Mouse (Mus musculus) stomach, postnatal 0 days (tissue): ENCODE measurements around the gene Plekha7. TPM values are rescaled to one million over a fixed set of nuclear protein-coding genes. Genes with fewer than 3 reads are reported as not detected.

Source experiments
- ATAC-seq: fragments of 200-750 bp; cut with Nextera tagmentation; 2 replicates; pipeline ENCODE4 v1.8.0; 2017; ENCODE audit not compliant: low FRiP score, low TSS enrichment
- DNase-seq: peaks from one replicate; pipeline ENCODE4 v3.0.0-alpha.2; 2016; ENCODE audit warnings: low spot score
- H3K27ac ChIP-seq: fragments of 300-500 bp; sonication (generic); replicated peaks from 2 replicates; pipeline ENCODE4 v1.5.1; 2014; ENCODE audit warnings: mild to moderate bottlenecking, control low read depth
- H3K27me3 ChIP-seq: fragments of 300-500 bp; sonication (generic); 2 replicates; pipeline ENCODE4 v1.6.1; 2014; ENCODE audit warnings: low read length; ENCODE audit not compliant: control insufficient read depth, insufficient read depth
- H3K36me3 ChIP-seq: fragments of 300-500 bp; sonication (generic); 2 replicates; pipeline ENCODE4 v1.6.1; 2014; ENCODE audit warnings: low read length, mixed read lengths; ENCODE audit not compliant: control insufficient read depth, insufficient read depth
- H3K4me1 ChIP-seq: fragments of 300-500 bp; sonication (generic); replicated peaks from 2 replicates; pipeline ENCODE4 v1.6.1; 2014; ENCODE audit warnings: antibody characterized with exemption; ENCODE audit not compliant: control insufficient read depth, insufficient read depth
- H3K4me2 ChIP-seq: fragments of 300-500 bp; sonication (generic); replicated peaks from 2 replicates; pipeline ENCODE4 v1.6.1; 2014; ENCODE audit warnings: low read depth, mild to moderate bottlenecking, control low read depth, moderate library complexity
- H3K4me3 ChIP-seq: fragments of 300-500 bp; sonication (generic); 2 replicates; pipeline ENCODE4 v1.5.1; 2014; ENCODE audit warnings: low read depth, low read length, control low read depth
- H3K9ac ChIP-seq: fragments of 300-500 bp; sonication (generic); 2 replicates; pipeline ENCODE4 v1.6.1; 2014; ENCODE audit warnings: mild to moderate bottlenecking, low read length, control low read depth, mixed read lengths
- H3K9me3 ChIP-seq: fragments of 300-500 bp; sonication (generic); 2 replicates; pipeline ENCODE4 v1.6.1; 2016; ENCODE audit warnings: low read length; ENCODE audit not compliant: control insufficient read depth
- CTCF ChIP-seq: IDR thresholded peaks from 2 replicates; pipeline ENCODE4 v1.5.1; 2016; ENCODE audit warnings: antibody characterized with exemption, low read depth, mild to moderate bottlenecking, moderate library complexity
- EP300 ChIP-seq: optimal IDR thresholded peaks from 2 replicates; pipeline ENCODE3; 2016; ENCODE audit warnings: antibody characterized with exemption
- WGBS: fragments of 180-500 bp; shearing (Covaris S2); extraction: QIAGEN DNeasy Blood & Tissue Kit; methylation state at CpG from one replicate; pipeline ENCODE4 v1.1.7; 2014; 5-methylcytosine and 5-hydroxymethylcytosine counted together
- polyA plus RNA-seq: library from polyadenylated mRNA; unstranded; fragments of >200 nt; fragmentation: Nextera tagmentation; extraction: Ambion mirVana; gene quantifications from 2 replicates; pipeline ENCODE4 v1.2.1, GENCODE M21; 2015

Gene Plekha7
- polyA plus RNA-seq, 1 experiment from 2014 or later = 10.1 TPM

GRCm38 (mm10) chr7:116178916-116179315 is 129.3 kb downstream of the Plekha7 start:
- Histone ChIP-seq H3K4me3 (no peak overlapping the region), H3K9me3 (no peaks in the 10 kb centered on the region), H3K27me3 (no peaks in the 10 kb centered on the region), H3K4me1 (no peaks in the 10 kb centered on the region), H3K9ac (no peak overlapping the region), H3K36me3 (no peaks in the 10 kb centered on the region; the same call in 1 of the 2 replicates), H3K4me2 (no peak overlapping the region), H3K27ac (no peak overlapping the region)
- ATAC-seq (no peak), DNase-seq (no peak)
- TF ChIP-seq EP300 (no peak), CTCF (no peak)
- WGBS = 86% methylated on average over 3 of the region's 3 CpGs

GRCm38 (mm10) chr7:116172774-116173173 is 135.4 kb downstream of the Plekha7 start:
- H3K27me3 ChIP-seq = no peaks in the 10 kb centered on the region
- H3K4me2 ChIP-seq = no peak overlapping the region
- ATAC-seq = no peak
- no peaks in the 10 kb centered on the region for H3K9me3 ChIP-seq
- TF ChIP-seq CTCF = no peak
- no peak for TF ChIP-seq EP300
- 76% methylated on average over 10 of the region's 10 CpGs for WGBS
- H3K36me3 ChIP-seq = no peaks in the 10 kb centered on the region; the same call in 1 of the 2 replicates
- DNase-seq = no peak
- no peak overlapping the region for H3K27ac ChIP-seq
- H3K4me3 ChIP-seq = no peak overlapping the region
- H3K9ac ChIP-seq = no peak overlapping the region
- no peaks in the 10 kb centered on the region for H3K4me1 ChIP-seq

DNA sequence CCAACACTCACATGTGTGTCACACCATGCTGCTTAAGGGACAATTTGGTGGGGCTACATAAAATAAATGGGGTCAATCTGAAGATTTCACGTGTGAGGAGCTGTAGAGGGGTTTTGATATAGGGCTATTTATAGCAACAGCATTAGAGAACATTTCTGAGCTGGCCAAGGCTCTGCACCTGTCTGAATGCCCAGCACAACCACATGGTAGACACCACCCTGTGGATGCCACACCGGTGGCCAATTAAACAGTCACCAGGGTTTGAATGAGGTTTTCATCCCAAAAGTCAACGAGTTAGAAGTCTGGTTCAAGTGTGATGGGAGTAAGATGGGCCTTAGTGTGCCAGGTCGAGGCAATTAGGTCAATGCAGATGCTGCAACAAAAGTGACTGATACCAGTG is 138.8 kb downstream of the Plekha7 start:
- H3K9me3 ChIP-seq = no peaks in the 10 kb centered on the region
- no peak overlapping the region for H3K4me2 ChIP-seq
- no peak overlapping the region for H3K4me3 ChIP-seq
- TF ChIP-seq CTCF = no peak
- H3K27me3 ChIP-seq = no peaks in the 10 kb centered on the region
- H3K36me3 ChIP-seq = no peaks in the 10 kb centered on the region; the same call in 1 of the 2 replicates
- no peak overlapping the region for H3K9ac ChIP-seq
- 79% methylated on average over 4 of the region's 4 CpGs for WGBS
- DNase-seq = no peak
- H3K4me1 ChIP-seq = no peaks in the 10 kb centered on the region
- H3K27ac ChIP-seq = no peak overlapping the region
- no peak for ATAC-seq

DNA sequence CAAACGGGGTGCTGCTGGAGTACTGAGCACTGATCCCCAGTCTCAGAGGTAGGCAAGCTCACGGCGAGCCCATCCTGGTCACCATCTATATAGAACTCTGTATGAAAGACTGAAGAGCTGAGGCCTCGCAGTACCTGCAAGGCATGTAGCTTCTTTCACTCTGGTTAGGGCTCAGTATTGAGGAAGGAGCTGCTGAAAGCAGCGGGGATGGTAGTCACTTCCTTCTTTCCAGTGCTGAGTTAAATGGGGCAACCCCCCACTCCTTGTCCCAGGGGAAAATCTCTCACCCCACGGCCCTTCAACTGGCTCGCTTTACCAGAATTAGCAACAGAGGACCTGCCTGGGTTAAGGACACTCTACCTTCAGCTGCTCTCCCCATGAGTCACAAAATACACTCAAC is 140.0 kb downstream of the Plekha7 start:
- H3K9ac ChIP-seq = no peak overlapping the region
- no peaks in the 10 kb centered on the region for H3K4me1 ChIP-seq
- WGBS = 82% methylated on average over 7 of the region's 7 CpGs
- no peak for TF ChIP-seq CTCF
- TF ChIP-seq EP300 = no peak
- no peaks in the 10 kb centered on the region for H3K36me3 ChIP-seq
- H3K4me3 ChIP-seq = no peak overlapping the region
- no peak overlapping the region for H3K4me2 ChIP-seq
- no peaks in the 10 kb centered on the region for H3K9me3 ChIP-seq
- no peak for ATAC-seq
- DNase-seq = no peak
- no peaks in the 10 kb centered on the region for H3K27me3 ChIP-seq
- H3K27ac ChIP-seq = no peak overlapping the region

DNA sequence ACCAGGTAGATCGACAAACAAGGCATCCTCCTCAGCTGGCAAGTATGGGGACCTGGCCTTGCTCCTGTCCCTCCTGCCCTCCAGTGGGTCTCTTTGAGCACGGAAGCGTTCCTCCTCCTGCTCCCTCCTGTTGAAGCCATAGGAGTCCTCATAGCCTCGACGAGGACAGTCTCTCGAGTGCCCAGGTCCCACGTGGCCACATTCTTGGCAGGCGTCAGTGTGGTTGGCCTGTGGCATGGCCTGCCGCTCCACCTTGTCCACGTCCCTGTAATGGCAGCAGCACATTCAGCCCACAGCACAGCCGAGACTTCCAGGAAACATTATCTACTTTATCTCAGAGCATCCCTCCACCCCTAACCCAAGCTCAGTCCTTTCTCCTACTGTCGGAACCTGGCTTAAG is 143.9 kb downstream of the Plekha7 start:
- DNase-seq (no peak), ATAC-seq (no peak)
- H3K4me3 ChIP-seq = no peak overlapping the region
- no peaks in the 10 kb centered on the region for H3K36me3 ChIP-seq
- no peaks in the 10 kb centered on the region for H3K4me1 ChIP-seq
- TF ChIP-seq EP300 (no peak), CTCF (no peak)
- 82% methylated on average over 12 of the region's 12 CpGs for WGBS
- no peak overlapping the region for H3K9ac ChIP-seq
- no peak overlapping the region for H3K4me2 ChIP-seq
- no peak overlapping the region for H3K27ac ChIP-seq
- no peaks in the 10 kb centered on the region for H3K9me3 ChIP-seq
- no peaks in the 10 kb centered on the region for H3K27me3 ChIP-seq

- Histone ChIP-seq H3K27me3 (no peaks in the 10 kb centered on the region), H3K36me3 (no peaks in the 10 kb centered on the region), H3K27ac (no peak overlapping the region), H3K9me3 (no peaks in the 10 kb centered on the region), H3K4me2 (no peak overlapping the region), H3K9ac (no peak overlapping the region), H3K4me1 (no peaks in the 10 kb centered on the region), H3K4me3 (no peak overlapping the region)
- TF ChIP-seq EP300 = no peak
- peak; percentile 95 for TF ChIP-seq CTCF
- WGBS = 21% methylated on average over 5 of the region's 5 CpGs
- DNase-seq = peak; percentile 23
- ATAC-seq = peak; percentile 57; the same call in 1 of the 2 replicates
These were observed 146.6 kb downstream of the Plekha7 start for GRCm38 (mm10) chr7:116161544-116161943.
